Mouse (Mus musculus) Muller cell, postnatal 12 days (primary cell): ENCODE results near the gene Grhl3.

Experiments
- DNase-seq: peaks from one replicate; pipeline ENCODE4 v3.0.0-alpha.2; 2015; ENCODE audit errors: inconsistent ontology term

Grhl3 gene

GRCm38 (mm10) chr4:135575365-135576140 is 2.1 kb upstream of the Grhl3 start:
- DNase-seq: no peak

- DNase-seq: no peak
Observed at GRCm38 (mm10) chr4:135572276-135572675, 1.2 kb downstream of the Grhl3 start.

GRCm38 (mm10) chr4:135571037-135571550 is 2.3 kb downstream of the Grhl3 start:
- DNase-seq: no peak

- peak; percentile 81 for DNase-seq
Observed at GRCm38 (mm10) chr4:135570152-135571036, 3.0 kb downstream of the Grhl3 start.

GRCm38 (mm10) chr4:135569201-135569600 is 4.2 kb downstream of the Grhl3 start:
- DNase-seq: no peak

GRCm38 (mm10) chr4:135567484-135567883 is 5.9 kb downstream of the Grhl3 start:
- DNase-seq: no peak

GRCm38 (mm10) chr4:135567042-135567441 is 6.4 kb downstream of the Grhl3 start:
- no peak for DNase-seq

- no peak for DNase-seq
Observed at GRCm38 (mm10) chr4:135565400-135565799, 8.0 kb downstream of the Grhl3 start.

- no peak for DNase-seq
Observed at GRCm38 (mm10) chr4:135563794-135564193, 9.6 kb downstream of the Grhl3 start.

- DNase-seq: no peak
Observed at GRCm38 (mm10) chr4:135549323-135549722, 24.1 kb downstream of the Grhl3 start.

GRCm38 (mm10) chr4:135548521-135549077 is 24.8 kb downstream of the Grhl3 start:
- DNase-seq: no peak

GRCm38 (mm10) chr4:135548108-135548507 is 25.3 kb downstream of the Grhl3 start:
- no peak for DNase-seq

- DNase-seq: no peak
Observed at GRCm38 (mm10) chr4:135547551-135547950, 25.9 kb downstream of the Grhl3 start.

GRCm38 (mm10) chr4:135546793-135547192 is 26.6 kb downstream of the Grhl3 start:
- DNase-seq: no peak

GRCm38 (mm10) chr4:135546008-135546407 is 27.4 kb downstream of the Grhl3 start:
- no peak for DNase-seq

- DNase-seq: peak; percentile 16
Observed at GRCm38 (mm10) chr4:135545080-135545511, 28.3 kb downstream of the Grhl3 start.

- no peak for DNase-seq
Observed at GRCm38 (mm10) chr4:135544284-135544683, 29.1 kb downstream of the Grhl3 start.

- DNase-seq: no peak
Observed at GRCm38 (mm10) chr4:135540057-135540456, 33.4 kb downstream of the Grhl3 start.

GRCm38 (mm10) chr4:135539056-135539455 is 34.4 kb downstream of the Grhl3 start:
- DNase-seq: no peak

- no peak for DNase-seq
Observed at GRCm38 (mm10) chr4:135535021-135535420, 38.4 kb downstream of the Grhl3 start.

GRCm38 (mm10) chr4:135533001-135533400 is 40.4 kb downstream of the Grhl3 start:
- no peak for DNase-seq
